Mouse (Mus musculus) heart, postnatal 36 days (tissue): ENCODE data around the gene Zmynd19. TPM values are rescaled to one million over a fixed set of nuclear protein-coding genes. Genes with fewer than 3 reads are reported as not detected.

Source experiments
- DNase-seq, 2 experiments: peaks; one replicate each; pipeline ENCODE4 v3.0.0; 2021 to 2022
- intact Hi-C: fragments of 180-260 bp; cut with DNase I; formaldehyde crosslinking; loops from one replicate; pipeline ENCODE4 v1.15.1; 2025
- total RNA-seq, 2 experiments: library from RNA; stranded (reverse); gene quantifications; 2 replicates each; pipeline ENCODE4 v1.2.3; 2021

Zmynd19 gene
- total RNA-seq = 10 to 100 TPM; 16.1 to 18.4 TPM

DNA sequence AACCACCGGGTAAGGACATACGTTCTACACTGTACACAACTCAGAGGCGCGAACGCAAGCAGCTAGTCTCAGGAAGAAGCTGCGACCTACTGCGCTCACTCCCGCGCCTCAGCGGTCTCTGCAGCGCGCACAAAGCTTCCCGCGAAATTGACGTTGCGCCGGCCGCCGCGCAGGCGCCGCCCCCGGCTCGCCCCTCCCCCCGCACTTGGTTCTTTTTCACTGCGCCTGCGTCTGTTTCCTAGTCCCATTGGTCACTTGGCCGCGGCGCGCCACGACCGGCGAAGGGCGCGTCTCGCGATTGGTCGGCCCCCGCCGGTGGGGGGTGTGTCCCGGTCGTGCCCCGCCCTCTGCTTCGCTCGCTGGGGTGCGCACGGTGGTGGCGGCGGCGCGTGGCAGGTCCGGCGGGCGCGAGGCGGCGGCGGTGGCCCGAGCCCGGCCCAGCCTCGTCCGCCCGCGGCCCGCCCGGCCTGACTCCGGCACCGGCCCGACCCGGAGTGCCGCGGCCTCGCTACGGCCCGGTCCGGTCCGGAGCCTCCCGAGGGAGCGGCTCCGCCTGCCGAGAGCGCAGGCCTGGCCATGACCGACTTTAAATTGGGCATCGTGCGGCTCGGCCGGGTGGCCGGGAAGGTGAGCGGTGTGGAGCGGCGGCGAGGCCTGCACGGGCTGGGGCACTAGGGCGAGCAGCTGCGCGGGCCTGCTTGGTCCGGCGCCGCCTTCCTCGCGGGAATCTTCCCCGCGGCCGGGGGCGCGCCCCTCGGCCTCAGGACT is at the start of gene Zmynd19:
Zmynd19 (plus strand) TSS at position 372 of the 768 bp plus-strand sequence.
- intact Hi-C loops = loop anchor here (2.0 to 10.0 kb wide), 2 partner anchors 27 to 375 kb away; no protein-coding TSS in a partner anchor
- DNase-seq = peak; percentile 97 to 98

DNA sequence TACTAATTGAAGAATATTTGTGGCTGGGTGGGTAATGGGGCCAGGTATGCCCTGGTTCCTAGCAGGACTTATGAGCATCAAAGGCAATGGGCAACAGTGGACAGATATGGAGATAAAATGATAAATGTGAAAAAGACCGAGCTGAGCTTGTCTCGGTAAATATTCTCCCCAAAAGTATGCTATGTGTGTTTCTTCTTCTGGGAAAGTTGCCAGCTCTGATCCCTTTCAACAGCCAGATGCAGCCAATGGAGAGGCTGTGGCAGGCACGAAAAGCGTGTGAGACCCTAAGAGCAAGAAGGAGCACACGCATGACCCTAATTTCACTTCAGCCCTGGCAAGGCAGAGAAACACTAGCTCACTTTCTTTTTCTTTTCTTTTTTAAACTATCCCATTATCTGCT is 48.5 kb upstream of the Zmynd19 start:
- intact Hi-C loops = loop anchor here (5.0 kb wide), 1 partner anchor 49 kb away; no protein-coding TSS in a partner anchor
- DNase-seq = no peak

DNA sequence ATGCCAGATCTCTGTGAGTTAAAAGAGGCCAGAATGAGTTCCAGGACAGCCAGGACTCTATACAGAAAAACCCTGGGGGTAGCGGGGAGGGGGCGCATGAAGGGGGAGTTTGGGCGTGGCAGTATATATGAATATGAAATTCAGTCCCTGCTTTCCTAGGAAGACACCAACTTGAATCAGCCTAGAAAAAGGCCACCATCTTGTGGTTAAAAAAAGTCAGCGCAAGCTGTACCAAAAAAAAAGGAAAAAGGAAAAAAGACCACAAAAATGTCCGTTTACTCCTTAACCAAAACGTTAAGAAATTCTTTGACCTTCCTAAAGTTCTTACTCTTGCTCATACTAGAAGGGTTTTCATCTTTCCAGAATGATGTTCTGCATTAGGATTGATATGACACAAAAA is 46.6 kb upstream of the Zmynd19 start:
- intact Hi-C loops = loop anchor here (5.0 kb wide), 1 partner anchor 51 kb away; no protein-coding TSS in a partner anchor
- no peak for DNase-seq

DNA sequence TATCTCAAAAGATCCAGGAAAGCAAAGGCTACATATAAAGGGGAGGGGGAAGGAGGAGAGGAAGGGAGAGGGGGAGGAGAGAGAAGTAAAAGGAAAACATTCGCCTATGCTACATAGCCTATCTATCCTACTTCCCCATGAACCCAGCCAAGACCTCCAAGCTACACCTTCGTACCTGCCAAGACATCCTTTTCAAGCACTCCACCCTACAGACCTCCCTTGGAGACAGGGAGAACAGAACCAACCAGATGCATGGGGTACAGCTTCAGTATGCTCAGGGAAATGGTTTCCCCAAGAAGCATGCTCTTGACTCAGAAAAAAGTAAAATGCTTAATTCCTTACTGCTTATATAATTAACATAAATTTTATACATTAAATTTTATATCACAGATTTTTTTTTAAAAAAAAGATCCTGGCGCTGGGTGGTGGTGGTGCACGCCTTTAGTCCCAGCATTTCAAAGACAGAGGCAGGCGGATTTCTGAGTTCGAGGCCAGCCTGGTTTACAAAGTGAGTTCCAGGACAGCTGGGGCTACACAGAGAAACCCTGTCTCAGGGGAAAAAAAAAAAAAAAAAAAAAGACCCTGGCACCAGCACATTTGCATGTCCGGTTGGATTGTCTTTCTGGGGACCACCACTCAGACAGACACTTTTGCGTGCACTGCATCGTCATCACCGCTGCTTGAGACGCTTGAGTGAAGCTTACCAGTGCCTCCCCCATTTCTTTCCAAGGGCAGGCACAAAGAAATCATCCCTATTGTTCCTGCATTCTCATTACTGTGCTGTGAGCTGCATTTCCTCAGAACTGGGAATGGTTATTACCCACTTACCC is 44.6 kb upstream of the Zmynd19 start:
- intact Hi-C loops = loop anchor here (5.0 kb wide), 1 partner anchor 53 kb away; no protein-coding TSS in a partner anchor
- no peak for DNase-seq

DNA sequence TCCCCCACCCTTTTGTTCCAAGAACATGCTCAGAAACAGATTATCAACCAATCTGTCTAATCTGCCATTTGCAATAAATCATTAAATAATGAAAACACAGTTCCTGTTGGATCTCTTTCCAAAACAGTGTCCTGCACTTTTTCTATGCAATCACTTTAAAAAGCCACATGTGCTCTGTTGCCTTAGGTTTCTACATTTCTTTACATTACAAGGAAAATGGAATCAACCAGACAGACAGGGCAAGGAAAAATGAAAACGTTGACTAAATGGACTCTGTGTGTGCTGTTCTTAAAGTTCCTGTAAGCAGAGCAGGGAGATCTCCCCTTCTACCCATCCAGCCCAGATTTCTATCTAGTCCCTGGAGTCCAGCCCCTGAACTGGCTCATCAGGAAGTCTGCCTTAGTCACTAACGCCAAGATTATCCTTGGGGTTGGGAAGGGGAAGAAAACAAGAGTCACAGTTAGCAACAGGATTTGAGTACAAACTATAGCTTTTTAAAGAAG is 43.9 kb upstream of the Zmynd19 start:
- intact Hi-C loops = loop anchor here (2.0 kb wide), 1 partner anchor 15 kb away; no protein-coding TSS in a partner anchor
- DNase-seq = no peak

DNA sequence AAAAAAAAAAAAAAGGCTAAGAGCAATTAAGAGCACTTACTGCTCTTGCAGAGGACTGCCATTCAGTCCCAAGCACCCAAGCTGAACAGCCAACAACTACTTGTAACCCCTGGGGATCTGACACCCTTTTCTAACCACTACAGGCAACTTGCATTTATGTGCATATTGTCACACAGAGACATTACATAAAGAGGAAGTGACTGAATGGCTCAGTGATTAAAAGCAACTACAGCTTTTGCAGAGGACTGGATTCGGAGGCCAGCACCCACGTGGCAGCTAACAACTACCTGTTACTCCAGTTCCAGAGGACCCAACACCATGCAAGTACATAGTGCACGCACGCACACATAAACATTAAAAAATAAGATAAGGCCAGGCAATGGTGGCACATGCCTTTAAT is 39.1 kb upstream of the Zmynd19 start:
- intact Hi-C loops = no loop called here

DNA sequence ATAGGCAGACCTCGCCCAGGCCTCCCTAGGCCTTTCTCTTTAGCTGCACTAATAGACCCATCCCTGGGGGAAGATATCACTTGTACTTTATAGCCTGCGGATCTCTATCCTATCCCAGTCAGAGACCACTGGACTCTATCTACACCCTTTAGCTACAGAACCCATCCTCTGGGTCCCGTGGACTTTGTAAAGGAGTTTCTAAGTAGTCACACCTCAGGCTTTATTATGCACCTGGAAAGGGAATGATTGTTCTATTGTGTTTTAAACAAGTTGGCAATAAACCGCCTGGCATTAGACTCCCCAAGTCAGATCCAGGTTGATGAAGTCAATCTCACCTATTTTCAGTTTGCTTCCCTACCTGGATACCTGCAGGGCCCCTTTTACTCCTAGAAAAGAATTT is 37.4 kb upstream of the Zmynd19 start:
- DNase-seq = no peak
- intact Hi-C loops = no loop called here

More for the DNA sequence above, 39.1 kb upstream of the Zmynd19 start:
- no peak for DNase-seq

DNA sequence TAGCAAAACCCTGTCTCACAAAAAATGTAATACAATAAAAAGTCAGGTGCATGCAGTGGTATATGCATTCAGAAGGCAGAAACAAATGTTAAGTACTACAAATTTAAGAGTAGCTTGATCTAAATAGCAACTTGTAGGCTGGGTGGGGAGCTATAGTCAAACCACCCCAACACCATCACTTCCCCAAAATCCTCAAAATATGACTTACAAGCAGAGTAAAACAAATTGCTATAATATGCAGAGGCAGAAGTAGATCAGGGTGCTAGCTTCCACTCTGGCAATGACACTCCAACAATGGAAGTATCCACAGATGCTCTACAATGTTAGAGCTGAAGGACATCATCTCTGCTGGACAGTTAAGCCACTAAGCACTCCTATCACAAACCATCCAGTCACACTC is 37.0 kb upstream of the Zmynd19 start:
- DNase-seq = no peak
- intact Hi-C loops = no loop called here

DNA sequence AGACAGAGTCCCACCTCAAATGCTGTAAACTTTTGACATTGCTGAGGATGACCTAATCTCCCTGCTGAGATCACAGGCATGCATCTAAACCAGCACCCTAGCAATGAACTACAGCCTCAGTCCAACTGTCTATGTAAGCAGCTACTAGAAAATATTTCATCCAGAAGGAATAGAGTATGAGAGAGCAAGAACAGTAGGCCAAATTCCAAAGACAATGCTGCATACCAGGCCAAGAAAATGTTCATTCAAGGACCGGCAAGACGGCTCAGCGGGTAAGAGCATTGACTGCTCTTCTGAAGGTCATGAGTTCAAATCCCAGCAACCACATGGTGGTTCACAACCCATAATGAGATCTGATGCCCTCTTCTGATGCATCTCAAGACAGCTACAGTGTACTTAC is 34.8 kb upstream of the Zmynd19 start:
- intact Hi-C loops = loop anchor here (5.0 kb wide), 1 partner anchor 62 kb away; no protein-coding TSS in a partner anchor
- DNase-seq = no peak

DNA sequence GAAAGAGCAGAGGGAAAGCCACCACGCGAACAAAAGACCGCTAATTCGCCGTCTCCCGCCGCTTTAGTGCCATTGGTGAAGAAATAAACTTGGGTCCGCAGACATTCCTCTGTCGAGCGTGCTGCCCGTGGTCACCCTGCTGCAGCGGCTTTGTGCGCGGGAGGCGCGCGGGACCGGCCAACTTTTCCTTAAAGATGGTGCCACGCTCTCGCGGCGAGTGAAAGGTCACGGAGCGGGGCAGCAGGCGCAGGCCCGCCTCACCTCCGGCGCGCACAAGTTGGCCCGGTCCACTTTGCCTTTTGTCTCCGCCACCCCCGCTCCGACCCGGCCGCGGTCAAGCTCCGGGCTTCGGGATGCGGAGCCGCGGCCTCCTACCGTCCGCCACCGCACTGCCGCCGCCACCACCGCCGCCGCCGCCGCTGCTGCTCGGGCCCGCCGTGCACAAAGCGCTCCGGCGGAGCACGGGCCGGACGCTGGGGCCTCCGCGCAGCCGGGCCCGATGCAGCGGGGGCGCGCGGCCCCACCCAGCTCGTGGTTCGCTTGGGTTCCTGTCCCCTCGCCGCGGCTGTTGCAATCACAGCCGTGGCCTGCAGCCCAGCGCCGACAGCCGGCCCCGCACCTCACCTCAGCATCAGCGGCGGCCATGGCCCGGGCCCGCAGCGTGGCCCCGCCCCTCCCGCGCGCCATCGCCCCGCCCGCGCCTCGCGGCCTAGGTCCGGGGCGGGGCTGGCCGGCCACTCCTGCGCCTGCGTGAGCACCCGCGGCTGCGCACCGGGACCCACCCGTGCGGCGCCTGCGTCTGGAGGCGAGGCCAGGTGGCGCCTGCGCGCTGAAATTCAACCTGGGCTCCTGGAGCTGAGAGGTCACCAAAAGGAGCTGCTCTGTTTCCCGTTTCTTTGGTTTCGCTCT is 30.4 kb upstream of the Zmynd19 start, which contains the start of gene Ehmt1:
Ehmt1 (minus strand) TSS at position 685 of the 909 bp plus-strand sequence.
- intact Hi-C loops = loop anchor here (5.0 kb wide), 1 partner anchor 67 kb away; no protein-coding TSS in a partner anchor
- DNase-seq = peak; percentile 95

DNA sequence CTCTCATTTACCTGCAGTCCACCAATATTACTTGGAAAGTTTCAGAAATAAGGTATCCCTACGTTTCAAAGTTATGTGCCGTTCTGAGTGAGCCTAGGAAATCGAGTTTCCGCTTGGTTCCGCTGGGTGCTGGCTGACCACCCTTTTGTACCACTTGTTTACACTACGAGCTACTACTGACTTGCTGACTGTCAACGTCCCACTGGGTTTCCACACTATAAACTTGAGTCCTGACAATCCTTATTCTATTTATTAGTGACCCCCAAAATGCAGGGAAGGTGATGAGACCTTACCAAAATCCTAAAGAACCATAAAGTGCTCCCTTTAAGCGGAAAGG is 29.8 kb upstream of the Zmynd19 start:
- intact Hi-C loops = loop anchor here (5.0 kb wide), 1 partner anchor 68 kb away; no protein-coding TSS in a partner anchor
- no peak for DNase-seq

DNA sequence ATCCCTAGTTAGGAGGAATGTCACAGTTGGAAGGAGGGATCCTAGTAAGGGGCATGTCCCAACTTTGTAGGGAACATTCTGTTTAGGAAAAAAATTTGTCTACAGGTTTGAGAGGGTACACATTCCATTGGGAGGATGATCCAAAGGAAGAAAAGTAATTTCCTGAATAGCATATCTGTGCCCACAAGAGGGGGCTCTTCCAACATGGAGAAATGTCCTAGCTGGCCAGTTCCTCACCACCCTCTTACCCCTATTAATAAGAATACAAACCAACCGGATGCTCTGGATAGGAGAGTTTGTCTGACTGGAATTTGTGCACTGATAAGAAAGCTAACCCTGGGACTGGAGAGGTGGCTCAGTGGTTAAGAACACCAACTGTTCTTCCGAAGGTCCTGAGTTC is 26.0 kb upstream of the Zmynd19 start:
- intact Hi-C loops = loop anchor here (2.0 kb wide), 1 partner anchor 25 kb away; the partner anchor contains the start of gene Zmynd19
- no peak for DNase-seq

DNA sequence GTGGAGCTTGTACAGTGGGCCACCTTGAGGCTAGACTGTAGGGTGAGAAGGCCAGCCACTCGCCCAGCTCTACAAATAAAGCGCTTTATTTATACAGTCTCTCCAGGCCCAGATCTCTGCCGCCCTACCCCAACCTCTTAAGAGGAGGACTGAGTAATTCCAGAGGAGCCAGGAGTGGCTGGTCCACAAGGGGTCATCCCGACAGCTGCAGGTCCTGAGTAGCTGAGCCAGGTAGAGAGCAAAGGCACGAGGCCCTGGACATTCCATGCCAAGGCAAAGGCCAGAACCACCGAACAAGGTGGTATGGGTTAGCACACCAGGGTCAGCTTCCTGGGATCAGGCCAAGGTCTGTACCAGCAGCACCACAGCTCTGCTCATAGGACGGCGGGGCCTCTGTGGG is 24.3 kb upstream of the Zmynd19 start:
- no peak for DNase-seq
- intact Hi-C loops = no loop called here

DNA sequence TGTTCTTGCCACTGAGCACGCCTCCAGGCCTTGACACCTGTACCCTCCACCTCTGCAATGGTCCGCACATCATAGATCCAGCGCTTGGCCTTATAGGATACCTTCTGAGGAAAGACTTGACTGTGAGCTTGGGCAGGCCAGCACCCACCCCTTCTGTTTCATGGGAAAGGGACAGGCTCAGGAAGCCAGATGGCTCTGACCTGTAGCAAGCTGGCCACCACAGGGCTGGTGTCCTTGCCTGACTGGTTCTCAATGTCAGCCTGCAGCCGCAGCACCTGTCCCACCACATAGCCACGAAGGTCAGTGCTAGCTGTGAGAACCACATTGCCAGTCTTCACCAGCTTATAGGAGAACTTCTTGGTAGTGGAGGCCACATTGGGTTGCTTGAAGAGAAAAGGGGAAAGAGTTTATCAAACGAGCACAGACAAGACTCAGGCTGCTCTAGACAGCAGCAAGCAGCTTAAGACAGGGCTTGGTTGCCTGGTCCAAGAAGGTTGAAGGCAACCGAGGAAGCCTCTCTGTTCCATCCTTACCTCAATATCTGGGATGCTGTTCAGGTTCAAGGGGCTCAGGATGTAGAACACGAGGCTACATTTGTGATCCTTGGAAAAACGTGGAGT is 23.1 kb upstream of the Zmynd19 start:
- intact Hi-C loops = no loop called here

DNA sequence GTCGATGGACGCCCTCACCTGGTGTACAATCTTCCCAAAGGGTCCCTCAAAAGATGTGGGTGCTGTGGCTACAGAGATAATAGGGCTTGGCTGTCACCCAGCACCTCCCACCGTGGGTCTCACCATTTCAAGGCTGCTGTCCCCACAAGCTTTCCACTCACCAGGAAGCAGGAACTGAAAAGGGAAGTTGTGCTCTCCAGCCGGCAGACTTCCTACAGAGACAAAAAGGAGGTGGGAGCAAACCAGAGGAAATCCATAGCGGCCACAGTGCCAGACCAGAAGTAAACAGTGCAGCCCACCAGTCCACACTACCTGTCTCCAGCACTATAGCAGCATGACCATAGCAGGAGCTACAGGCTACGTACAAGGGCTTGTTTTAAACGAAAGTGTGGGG is 22.6 kb upstream of the Zmynd19 start:
- no peak for DNase-seq
- intact Hi-C loops = no loop called here

More for the DNA sequence above, 23.1 kb upstream of the Zmynd19 start:
- no peak for DNase-seq

DNA sequence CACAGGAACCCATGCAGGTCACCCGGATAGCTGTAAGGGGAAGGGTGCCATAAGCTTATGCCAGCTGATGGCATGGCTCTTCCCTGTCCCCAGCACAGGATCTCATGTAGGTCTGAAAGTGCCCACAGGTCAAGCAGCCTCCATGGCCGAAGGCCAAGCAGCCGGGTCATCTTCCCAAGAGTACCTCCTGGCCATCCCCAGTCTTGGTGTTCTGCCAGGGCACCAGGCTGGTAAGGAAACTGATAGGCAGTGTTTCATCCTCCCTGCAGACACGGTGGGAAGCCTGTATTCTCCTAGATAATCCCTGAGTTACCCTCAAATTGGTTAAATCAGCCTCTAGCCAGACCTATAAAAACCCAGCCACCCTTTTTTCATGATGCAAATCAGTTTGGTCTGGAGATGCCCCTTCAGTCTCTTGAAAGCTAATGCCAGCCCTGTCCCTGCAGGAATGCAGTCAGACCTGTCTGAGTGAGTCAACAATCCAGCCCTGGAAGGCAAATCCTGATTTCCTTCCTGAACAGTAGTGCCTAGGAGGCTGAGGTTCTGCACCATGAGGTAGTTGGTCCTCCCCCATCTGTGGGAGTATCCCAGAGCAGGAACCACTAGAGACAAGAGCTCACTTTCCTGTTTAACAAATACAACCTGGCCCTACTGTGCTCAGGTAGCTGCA is 21.6 kb upstream of the Zmynd19 start:
- intact Hi-C loops = no loop called here
- DNase-seq = no peak

DNA sequence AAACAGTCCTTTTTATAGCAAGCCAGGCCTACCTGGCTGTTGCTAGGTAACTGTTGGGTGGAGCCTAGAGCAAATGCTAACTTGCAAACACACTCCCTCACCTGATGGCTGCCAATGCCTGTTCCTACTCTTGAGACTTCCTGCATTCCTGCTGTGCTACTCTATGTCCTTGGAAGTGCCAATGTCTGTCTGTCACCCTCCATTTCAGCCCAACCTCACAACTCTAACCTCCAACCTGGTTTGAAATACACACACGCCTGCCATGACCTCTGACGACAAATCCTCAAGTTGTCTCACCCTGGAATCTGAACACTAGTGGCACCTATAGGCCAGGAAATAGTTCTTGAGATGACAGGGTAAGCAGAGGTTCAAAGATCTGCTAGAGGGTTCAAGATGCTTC is 20.5 kb upstream of the Zmynd19 start:
- no peak for DNase-seq
- intact Hi-C loops = no loop called here

DNA sequence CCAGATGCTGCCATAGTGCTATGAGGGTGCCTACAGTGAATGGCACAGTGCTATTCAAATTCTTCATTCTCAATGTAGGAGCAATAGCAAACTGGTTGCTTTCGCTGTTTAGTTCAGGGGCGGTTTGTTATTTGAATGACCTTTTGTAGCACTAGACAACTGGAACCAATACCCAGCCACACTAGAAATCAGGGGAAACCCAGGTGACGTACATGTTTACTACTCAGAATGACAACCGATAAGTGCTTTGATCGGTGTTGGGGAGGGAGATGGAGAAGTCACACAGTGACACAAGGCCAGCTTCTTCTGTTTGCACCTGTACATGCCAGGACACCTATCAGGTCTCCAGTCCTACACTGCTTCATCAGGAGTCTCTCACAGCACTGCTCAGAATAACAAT is 20.0 kb upstream of the Zmynd19 start:
- intact Hi-C loops = no loop called here
- no peak for DNase-seq

DNA sequence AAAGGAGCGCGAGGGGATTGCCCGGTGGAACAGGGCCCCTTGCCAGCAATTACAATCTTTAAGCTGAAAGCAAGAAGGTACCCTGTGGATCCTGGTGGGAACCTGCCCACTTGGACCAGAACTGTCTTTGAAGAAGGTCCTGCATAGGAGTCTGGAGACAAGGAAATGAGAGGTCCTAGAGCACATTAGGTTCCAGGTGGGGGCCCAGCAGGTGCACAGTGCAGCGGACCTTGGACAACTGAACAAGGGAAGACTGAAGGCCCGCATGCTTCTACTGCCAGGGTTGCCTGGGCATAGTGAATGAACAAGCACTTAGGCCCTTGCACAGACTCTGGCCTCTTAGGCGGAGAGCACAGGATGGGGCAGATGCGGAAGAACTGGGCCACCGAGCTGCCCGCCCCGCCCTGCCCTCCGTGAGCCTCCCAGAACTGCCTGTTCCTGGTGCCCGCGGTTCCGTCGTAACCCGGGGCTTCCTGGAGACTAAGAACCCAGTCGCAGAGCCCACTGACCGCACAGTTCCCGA is 15.1 kb upstream of the Zmynd19 start:
- DNase-seq = peak in 1 of 2 experiments; percentile 14
- intact Hi-C loops = no loop called here
